Mouse (Mus musculus) T-helper 2 cell (primary cell): ENCODE data around the gene Sbds.

Source experiments
- in situ Hi-C: fragments of 300-600 bp; cut with MboI, MseI; formaldehyde crosslinking; loops from one replicate; pipeline ENCODE4 v1.15.1; 2025; ENCODE audit warnings: high pct_unique_total_duplicates

Gene Sbds

DNA sequence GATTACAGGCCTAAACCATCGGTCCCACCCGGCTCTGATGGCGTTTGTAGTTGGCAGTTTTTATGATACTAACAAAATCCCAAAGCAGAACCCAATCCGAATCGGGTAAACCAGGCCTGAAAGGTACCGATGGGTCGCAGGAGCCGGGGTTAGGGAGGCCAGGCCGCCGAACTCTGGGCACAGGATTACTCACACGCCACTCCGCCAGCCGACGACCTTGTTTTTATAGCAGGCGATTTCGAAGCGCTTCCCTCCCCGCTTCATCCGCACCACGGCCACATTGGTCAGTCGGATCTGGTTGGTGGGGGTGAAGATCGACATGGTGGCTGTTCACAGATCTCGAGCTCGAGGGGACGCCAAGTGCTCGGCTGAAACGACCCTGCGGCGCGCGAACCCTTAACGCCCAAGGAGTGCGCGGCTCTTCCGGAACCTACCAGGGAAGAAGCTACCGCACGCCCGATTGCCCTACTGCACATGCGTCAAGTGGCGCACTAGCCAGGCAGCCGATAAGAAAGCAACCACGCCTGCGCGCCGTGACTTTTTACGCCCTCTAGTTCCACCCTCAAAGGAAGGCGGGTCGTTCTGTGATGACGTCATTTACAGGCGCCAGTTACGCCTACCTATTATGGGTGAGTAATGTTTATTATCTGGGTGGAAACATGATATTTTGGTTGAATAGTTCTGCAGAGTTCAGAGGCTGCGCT lies at the start of gene Sbds, which contains the start of gene Tyw1:
Gene Sbds (minus strand): TSS at position 514 of the 704 bp plus-strand sequence.
Gene Tyw1 (plus strand): TSS at position 603 of the 704 bp plus-strand sequence.
- in situ Hi-C loops = no loop called here

DNA sequence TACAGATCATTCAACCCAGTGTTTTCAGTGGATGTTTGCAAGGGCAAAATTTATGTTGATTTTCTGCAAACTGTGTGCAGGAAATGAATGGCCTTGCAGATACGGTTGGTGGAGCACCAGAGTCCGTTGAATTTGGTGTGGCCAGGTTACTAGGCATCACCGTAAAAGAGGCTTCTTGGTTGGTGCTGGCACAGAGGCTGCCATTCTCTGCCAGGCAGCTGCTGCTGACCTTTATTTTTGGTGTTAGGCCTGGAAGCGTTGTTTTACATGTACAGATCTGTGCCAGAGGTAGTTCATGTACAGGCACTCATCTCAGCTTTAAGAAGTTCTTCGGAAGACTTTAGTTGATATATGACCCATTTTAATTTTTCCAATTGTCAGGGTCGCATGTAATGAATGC lies 48.3 kb upstream of the Sbds start:
- in situ Hi-C loops = loop anchor here (25.0 kb wide), 1 partner anchor 1141 kb away; no protein-coding TSS in a partner anchor

DNA sequence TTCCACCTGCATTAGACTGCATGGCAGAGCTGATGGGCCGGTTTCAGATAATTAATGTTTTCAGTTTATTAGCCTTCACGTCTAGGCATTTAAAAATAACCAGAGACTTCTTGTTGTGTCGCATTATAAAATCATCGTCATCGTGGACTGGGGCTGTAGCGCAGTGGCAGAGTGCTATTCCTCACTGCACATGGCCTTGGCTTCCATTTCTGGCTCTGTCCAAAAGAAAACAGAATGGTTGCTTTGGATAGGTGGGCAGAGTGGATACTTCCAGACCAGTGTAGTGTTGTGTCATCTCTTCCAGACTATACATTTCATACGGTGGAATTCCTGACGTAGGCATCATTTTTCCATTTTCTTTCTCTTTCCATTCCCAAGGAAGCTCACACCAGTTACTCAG lies 44.2 kb upstream of the Sbds start:
- in situ Hi-C loops = loop anchor here (25.0 kb wide), 1 partner anchor 912 kb away; no protein-coding TSS in a partner anchor

GRCm38 (mm10) chr5:130298831-130299460 lies 43.6 kb upstream of the Sbds start:
- in situ Hi-C loops = loop anchor here (25.0 kb wide), 1 partner anchor 912 kb away; no protein-coding TSS in a partner anchor

DNA sequence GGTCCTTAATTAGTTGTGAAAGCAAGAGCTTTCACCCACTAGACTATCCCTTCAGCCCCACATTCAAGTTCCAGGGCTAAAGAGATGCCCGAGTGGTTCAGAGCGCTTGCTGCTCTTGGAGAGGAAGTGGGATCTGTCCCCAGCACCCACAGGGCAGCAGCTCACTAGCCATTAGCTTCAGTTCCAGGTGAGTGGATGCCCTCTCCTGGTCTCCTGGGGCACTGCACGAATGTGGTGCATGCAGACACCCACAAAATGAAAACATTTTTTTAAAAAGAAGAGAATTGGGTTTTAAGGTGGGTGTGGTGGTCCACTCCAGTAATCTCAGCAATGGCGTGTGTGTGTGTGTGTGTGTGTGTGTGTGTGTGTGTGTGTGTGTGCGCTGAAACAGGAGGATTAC lies 40.7 kb upstream of the Sbds start:
- in situ Hi-C loops = loop anchor here (25.0 kb wide), 1 partner anchor 909 kb away; no protein-coding TSS in a partner anchor

DNA sequence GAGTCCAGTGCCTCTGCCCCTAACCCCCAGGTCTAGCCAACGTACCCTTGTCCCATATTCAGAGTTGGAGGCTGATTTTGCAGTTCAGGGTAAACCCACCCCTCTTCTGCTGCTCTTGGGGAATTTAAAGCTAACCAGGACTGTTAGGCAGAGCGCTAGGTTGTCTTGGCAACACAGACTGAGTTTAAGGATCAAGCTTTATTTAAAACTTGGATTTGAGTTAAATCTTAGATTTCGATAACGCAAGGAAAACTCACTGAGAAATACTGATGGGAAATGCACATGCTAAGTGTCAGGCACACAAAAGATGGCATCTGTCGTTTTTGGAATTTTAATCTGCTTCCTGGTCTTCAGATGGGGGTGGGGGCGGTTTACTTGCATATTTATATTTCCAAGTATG lies 39.3 kb upstream of the Sbds start:
- in situ Hi-C loops = loop anchor here (25.0 kb wide), 1 partner anchor 907 kb away; no protein-coding TSS in a partner anchor

DNA sequence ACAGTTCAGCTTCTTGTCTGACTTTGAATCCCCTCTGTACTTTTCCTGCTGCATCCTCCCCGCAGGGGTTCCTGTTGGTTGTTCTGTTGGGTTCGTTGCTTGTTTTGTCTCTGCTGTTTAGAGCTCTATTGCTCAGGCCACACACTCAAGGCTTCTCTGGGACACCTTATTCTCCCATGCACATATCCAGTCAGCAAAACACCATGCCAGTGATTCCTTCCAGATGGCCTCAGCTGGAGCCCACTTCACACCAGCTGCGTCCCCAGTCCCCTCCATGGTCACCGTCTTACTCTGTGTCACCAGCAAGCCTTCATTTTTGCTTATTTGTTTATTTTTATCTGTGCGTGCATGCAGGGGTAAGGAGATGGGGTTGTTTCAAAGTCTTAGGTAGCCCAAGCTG lies 38.6 kb upstream of the Sbds start:
- in situ Hi-C loops = loop anchor here (25.0 kb wide), 1 partner anchor 907 kb away; no protein-coding TSS in a partner anchor

DNA sequence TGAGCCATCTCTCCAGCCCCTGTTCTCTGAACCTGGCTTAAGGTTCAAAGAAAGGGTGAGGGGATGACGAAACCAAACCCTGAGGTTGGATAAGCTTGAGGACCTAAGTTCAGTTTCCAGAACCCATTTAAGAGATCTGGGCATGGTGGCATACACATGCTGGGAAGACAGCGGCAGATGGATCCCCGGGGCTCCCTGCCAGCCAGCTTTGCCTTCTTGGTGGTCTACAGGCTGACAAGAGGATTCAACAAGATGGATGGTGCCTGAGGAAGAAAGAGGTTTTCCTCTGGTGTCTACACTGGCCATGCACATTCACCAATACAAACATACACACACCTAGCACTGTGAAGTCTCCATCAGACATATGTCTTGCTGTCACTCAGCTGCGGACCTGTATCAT lies 37.6 kb upstream of the Sbds start:
- in situ Hi-C loops = loop anchor here (25.0 kb wide), 1 partner anchor 906 kb away; no protein-coding TSS in a partner anchor

GRCm38 (mm10) chr5:130290775-130291174 lies 35.4 kb upstream of the Sbds start:
- in situ Hi-C loops = loop anchor here (25.0 kb wide), 1 partner anchor 903 kb away; no protein-coding TSS in a partner anchor

GRCm38 (mm10) chr5:130290242-130290641 lies 34.9 kb upstream of the Sbds start:
- in situ Hi-C loops = loop anchor here (25.0 kb wide), 1 partner anchor 903 kb away; no protein-coding TSS in a partner anchor

- in situ Hi-C loops = loop anchor here (25.0 kb wide), 1 partner anchor 901 kb away; no protein-coding TSS in a partner anchor
These were observed 32.8 kb upstream of the Sbds start for GRCm38 (mm10) chr5:130288106-130288505.

GRCm38 (mm10) chr5:130283079-130283732 lies 27.9 kb upstream of the Sbds start:
- in situ Hi-C loops = loop anchor here (25.0 kb wide), 1 partner anchor 896 kb away; no protein-coding TSS in a partner anchor

- in situ Hi-C loops = loop anchor here (10.0 to 25.0 kb wide), 2 partner anchors 577 to 891 kb away; no protein-coding TSS in a partner anchor
These were observed 22.7 kb upstream of the Sbds start for GRCm38 (mm10) chr5:130278011-130278472.

DNA sequence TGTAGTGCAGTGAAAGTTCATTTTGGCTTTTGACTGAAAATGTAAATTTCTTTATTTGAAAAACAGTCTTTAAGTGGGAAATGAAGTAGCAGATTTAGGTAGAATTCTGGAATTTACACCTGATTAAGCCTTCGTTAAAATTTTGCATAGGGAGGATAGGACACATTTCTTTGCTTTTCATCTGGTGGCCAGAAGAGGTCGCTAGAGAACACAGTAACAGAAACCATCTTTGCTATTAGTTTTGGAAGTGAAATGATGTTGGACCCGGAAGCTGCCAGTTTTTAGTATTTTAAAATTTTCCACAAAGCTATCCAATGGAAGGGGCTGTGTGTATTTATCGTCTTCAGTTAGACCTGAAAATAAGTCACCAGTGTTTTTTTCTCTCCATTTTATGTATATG lies 20.2 kb upstream of the Sbds start:
- in situ Hi-C loops = loop anchor here (10.0 to 25.0 kb wide), 2 partner anchors 579 to 888 kb away; no protein-coding TSS in a partner anchor

- in situ Hi-C loops = loop anchor here (10.0 kb wide), 1 partner anchor 582 kb away; no protein-coding TSS in a partner anchor
These were observed 17.7 kb upstream of the Sbds start for GRCm38 (mm10) chr5:130273046-130273445.

- in situ Hi-C loops = loop anchor here (10.0 kb wide), 1 partner anchor 582 kb away; no protein-coding TSS in a partner anchor
These were observed 17.0 kb upstream of the Sbds start for GRCm38 (mm10) chr5:130272344-130272743.

- in situ Hi-C loops = loop anchor here (10.0 kb wide), 1 partner anchor 1284 kb away; no protein-coding TSS in a partner anchor
These were observed 13.6 kb upstream of the Sbds start for GRCm38 (mm10) chr5:130268976-130269375.

- in situ Hi-C loops = loop anchor here (10.0 kb wide), 1 partner anchor 1283 kb away; no protein-coding TSS in a partner anchor
These were observed 12.0 kb upstream of the Sbds start for GRCm38 (mm10) chr5:130267316-130267715.

DNA sequence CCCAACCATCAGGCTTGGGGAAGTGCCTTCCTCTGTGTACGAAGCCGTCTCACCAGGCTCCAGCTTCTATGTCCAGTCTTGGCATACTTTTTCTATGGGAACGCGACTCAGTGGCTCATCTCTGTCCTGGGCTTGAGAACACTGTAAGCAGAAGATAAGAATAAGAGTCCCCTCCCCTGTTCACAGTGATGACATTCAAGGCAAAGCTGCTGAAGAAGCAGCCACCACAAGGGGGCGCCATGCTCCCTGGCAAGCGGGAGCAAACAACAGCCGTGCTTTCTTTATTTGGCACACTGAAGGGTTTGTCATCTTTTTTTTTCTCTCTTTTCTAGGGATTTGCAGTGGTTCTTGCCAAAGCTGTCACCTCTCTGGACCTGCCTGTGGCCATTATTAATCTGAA lies 11.3 kb upstream of the Sbds start:
- in situ Hi-C loops = loop anchor here (10.0 kb wide), 1 partner anchor 1282 kb away; no protein-coding TSS in a partner anchor

GRCm38 (mm10) chr5:130264433-130265005 lies 9.2 kb upstream of the Sbds start:
- in situ Hi-C loops = loop anchor here (10.0 kb wide), 1 partner anchor 1280 kb away; no protein-coding TSS in a partner anchor

- in situ Hi-C loops = loop anchor here (10.0 kb wide), 1 partner anchor 1279 kb away; no protein-coding TSS in a partner anchor
These were observed 8.1 kb upstream of the Sbds start for GRCm38 (mm10) chr5:130263454-130263853.
